Mouse (Mus musculus) liver, embryonic 14.5 days (tissue): Measurements from ENCODE around the gene Ambra1. TPM values are rescaled to one million over a fixed set of nuclear protein-coding genes. Genes with fewer than 3 reads are reported as not detected.
A peak's percentile ranks its signal among the peaks of the same experiment; 100 is the strongest.

Experiments used
- ATAC-seq: fragments of 200-750 bp; cut with Nextera tagmentation; 2 replicates; pipeline ENCODE4 v1.8.0; 2017; ENCODE audit warnings: moderate number of reproducible peaks, mild to moderate bottlenecking, moderate library complexity; ENCODE audit not compliant: insufficient read depth
- DNase-seq, 3 experiments: peaks; one replicate each; pipeline ENCODE4 v3.0.0-alpha.2; 2012 to 2013; ENCODE audit warnings: low read depth in 3 of 3, low spot score in 3 of 3
- H3K27ac ChIP-seq: fragments of 300-500 bp; sonication (generic); 2 replicates; pipeline ENCODE4 v1.5.1; 2014; ENCODE audit warnings: moderate library complexity, mild to moderate bottlenecking, control low read depth, inconsistent platforms
- H3K27me3 ChIP-seq: fragments of 300-500 bp; sonication (generic); 2 replicates; pipeline ENCODE4 v1.6.1; 2014; ENCODE audit warnings: mild to moderate bottlenecking, low read length, moderate library complexity; ENCODE audit not compliant: control insufficient read depth, insufficient read depth
- H3K36me3 ChIP-seq: fragments of 300-500 bp; sonication (generic); replicated peaks from 2 replicates; pipeline ENCODE4 v1.6.1; 2014; ENCODE audit warnings: low read depth; ENCODE audit not compliant: control insufficient read depth, insufficient read depth
- H3K4me1 ChIP-seq, 2 experiments: fragments of 200-500 bp in 1 of 2; fragments of 300-500 bp in 1 of 2; sonication (generic) in 1 of 2; replicated peaks; 2 replicates each; pipeline ENCODE4 v1.6.1; 2012 to 2014; ENCODE audit warnings: antibody characterized with exemption in 1 of 2, inconsistent platforms in 1 of 2, low read length in 1 of 2; ENCODE audit not compliant: control insufficient read depth in 2 of 2, insufficient read depth in 2 of 2
- H3K4me2 ChIP-seq: fragments of 300-500 bp; sonication (generic); 2 replicates; pipeline ENCODE4 v1.6.1; 2014; ENCODE audit warnings: low read depth, mild to moderate bottlenecking, control low read depth, moderate library complexity
- H3K4me3 ChIP-seq, 2 experiments: fragments of 200-500 bp in 1 of 2; fragments of 300-500 bp in 1 of 2; sonication (generic) in 1 of 2; 2 replicates each; pipeline ENCODE4 v1.5.1; 2012 to 2014; ENCODE audit warnings: low read depth in 2 of 2, low read length in 2 of 2, mild to moderate bottlenecking in 2 of 2, control low read depth in 1 of 2, inconsistent platforms in 1 of 2, moderate library complexity in 1 of 2; ENCODE audit not compliant: insufficient read depth in 1 of 2
- H3K9ac ChIP-seq: fragments of 300-500 bp; sonication (generic); replicated peaks from 2 replicates; pipeline ENCODE4 v1.6.1; 2014; ENCODE audit warnings: mild to moderate bottlenecking, control low read depth, moderate library complexity
- H3K9me3 ChIP-seq: fragments of 300-500 bp; sonication (generic); 2 replicates; pipeline ENCODE4 v1.6.1; 2016; ENCODE audit warnings: low read length, mixed read lengths; ENCODE audit not compliant: control insufficient read depth
- CTCF ChIP-seq: IDR thresholded peaks from 2 replicates; pipeline ENCODE4 v1.5.1; 2016; ENCODE audit warnings: antibody characterized with exemption, low read depth, control low read depth
- EP300 ChIP-seq: IDR thresholded peaks from 2 replicates; pipeline ENCODE4 v1.6.1; 2016; ENCODE audit warnings: antibody characterized with exemption, low read depth
- WGBS: fragments of 180-500 bp; shearing (Covaris S2); extraction: QIAGEN DNeasy Blood & Tissue Kit; methylation state at CpG from one replicate; pipeline ENCODE4 v1.1.7; 2014; ENCODE audit not compliant: insufficient replicate concordance; 5-methylcytosine and 5-hydroxymethylcytosine counted together
- polyA plus RNA-seq, 2 experiments: library from polyadenylated mRNA; depleted of rRNA in 1 of 2; stranded (reverse) in 1 of 2; unstranded in 1 of 2; fragments of >200 nt; fragmentation: Nextera tagmentation in 1 of 2; extraction: Ambion mirVana in 1 of 2; gene quantifications; 2 replicates each; pipeline versions ENCODE4 v1.2.1 to v1.2.3; 2012 to 2014

The Ambra1 gene
- polyA plus RNA-seq, 2 experiments: 3.9 TPM

DNA sequence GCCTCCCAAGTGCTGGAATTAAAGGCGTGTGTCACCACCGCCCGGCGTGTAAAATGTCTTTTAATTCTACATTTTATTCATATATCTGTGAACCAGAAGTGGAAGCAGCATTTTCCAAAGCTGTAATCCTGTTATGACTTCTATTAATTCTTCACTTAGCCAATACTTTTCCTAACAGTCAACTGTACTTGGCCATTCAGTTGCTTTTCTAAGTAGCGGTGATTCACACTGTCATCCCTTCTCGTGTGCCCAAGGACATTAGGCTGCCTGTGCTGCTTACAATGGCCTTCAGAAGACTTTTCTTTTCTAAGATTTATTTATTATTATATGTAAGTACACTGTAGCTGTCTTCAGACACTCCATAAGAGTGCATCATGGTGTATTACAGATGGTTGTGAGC is 21.6 kb upstream of the Ambra1 start:
- Histone ChIP-seq H3K36me3 (no peaks in the 10 kb centered on the region), H3K4me1 (peaks cover 5 to 6% of the 10 kb centered on the region in 2 experiments), H3K9me3 (no peaks in the 10 kb centered on the region), H3K27ac (no peak overlapping the region), H3K9ac (no peak overlapping the region), H3K4me2 (no peak overlapping the region), H3K4me3 (no peak overlapping the region), H3K27me3 (no peaks in the 10 kb centered on the region)
- no peak for TF ChIP-seq EP300
- TF ChIP-seq CTCF: no peak
- no peak for ATAC-seq
- WGBS: 82% methylated on average over 6 of the region's 6 CpGs
- no peak for DNase-seq

DNA sequence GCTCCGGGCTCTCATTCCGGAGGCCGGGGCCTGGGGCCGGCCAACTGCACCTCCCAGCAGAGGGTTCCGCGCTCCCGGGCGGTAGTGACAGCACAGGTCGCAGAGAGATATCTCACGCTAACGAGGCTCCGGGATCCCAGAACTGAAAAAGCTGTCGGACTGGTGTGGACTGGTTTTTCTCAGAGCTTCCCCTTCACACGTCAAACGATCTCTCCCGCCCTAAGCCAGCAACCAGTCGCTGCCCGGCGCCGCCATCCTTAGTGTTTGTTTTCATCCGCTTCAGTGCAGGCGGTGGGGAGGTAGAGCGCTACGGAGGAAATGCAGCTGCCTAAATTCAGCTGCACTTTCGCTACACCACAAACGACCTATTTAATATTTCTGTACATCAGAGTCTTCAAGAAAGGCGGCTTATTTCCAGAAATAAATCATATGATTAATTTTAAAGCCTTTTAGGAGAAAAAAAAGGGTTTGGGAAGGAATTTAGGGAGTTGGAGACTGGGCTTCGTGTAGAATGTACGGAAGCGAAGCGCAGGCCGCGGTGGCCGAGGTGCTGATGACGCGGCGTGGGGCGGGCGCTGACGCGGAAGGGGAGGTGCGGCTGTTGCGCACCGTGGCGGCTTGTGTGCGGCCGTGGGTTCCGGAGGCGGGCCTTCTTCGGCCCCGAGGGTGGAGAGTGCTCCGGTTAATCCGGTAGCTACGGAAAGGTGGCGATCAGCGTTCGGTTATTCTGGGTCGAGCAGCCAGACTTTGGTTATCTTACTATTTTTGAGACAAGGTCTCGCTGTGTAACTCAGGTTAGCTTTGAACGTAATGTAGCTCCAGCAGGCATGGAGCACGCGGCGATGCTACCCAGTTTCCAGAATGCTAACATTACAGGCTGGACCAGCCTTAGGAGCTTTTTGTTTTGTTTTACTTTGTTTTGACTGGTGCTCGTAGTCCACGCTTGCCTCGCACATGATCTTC is 19.4 kb upstream of the Ambra1 start, which contains the start of the genes Atg13 and Harbi1:
Atg13 (minus strand) TSS at position 305 of the 963 bp plus-strand sequence.
Harbi1 (plus strand) TSS at position 581 of the 963 bp plus-strand sequence.
- Histone ChIP-seq H3K27ac (peak within 1 kb of the TSS; percentile 89), H3K4me2 (peak within 1 kb of the TSS; percentile 92), H3K4me1 (peaks cover 5 to 6% of the 10 kb centered on the region in 2 experiments), H3K9me3 (no peaks in the 10 kb centered on the region), H3K4me3 (peak within 1 kb of the TSS; percentile 74 to 98), H3K9ac (peak within 1 kb of the TSS; percentile 86), H3K36me3 (no peaks in the 10 kb centered on the region), H3K27me3 (no peaks in the 10 kb centered on the region)
- under 1% methylated on average over 66 of the region's 66 CpGs for WGBS
- TF ChIP-seq EP300: no peak
- no peak; the same call in 1 of the 2 replicates for TF ChIP-seq CTCF
- DNase-seq (peak; percentile 82 to 84 (median 83)), ATAC-seq (peak; percentile 99)

DNA sequence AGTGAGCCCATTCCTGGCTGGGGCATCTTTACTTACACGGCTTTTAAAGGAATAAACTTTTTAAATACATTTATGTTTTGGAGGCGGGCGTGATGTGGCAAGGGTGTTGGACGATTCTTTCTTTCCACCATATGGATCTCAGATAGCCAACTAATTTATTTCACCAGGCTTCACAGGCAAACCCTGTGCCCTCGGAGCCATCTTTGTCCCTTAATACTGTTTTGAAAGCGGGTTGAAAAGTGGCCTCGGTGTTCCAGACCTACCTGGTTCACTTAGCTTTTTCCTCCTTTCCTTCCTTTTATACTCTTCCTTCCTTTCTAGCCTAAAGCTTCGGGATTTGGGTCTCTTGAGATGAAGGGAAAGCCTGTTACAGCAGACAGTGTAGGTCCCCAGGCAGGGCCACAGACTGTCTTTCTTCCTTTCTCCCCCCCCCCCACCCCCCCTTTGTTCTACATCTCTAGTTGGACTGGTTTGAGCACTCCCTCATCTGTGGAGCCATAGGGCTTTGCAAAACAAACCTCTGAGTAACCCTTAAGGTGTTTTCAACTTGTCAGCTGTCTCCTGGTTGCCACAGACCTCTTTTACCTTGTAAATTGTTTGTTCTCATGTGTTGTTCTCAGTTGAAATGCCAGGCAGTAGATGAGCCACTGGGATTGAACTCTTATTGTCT is 18.5 kb upstream of the Ambra1 start:
- Histone ChIP-seq H3K4me2 (peak overlapping the region; percentile 92), H3K4me1 (peaks cover 5 to 6% of the 10 kb centered on the region in 2 experiments), H3K9me3 (no peaks in the 10 kb centered on the region), H3K27me3 (no peaks in the 10 kb centered on the region), H3K36me3 (no peaks in the 10 kb centered on the region), H3K4me3 (peak overlapping the region; percentile 74 to 98), H3K9ac (peak overlapping the region; percentile 86), H3K27ac (peak overlapping the region; percentile 89)
- 2% methylated on average over 8 of the region's 8 CpGs for WGBS
- no peak for DNase-seq
- TF ChIP-seq EP300 (no peak), CTCF (no peak)
- no peak for ATAC-seq

DNA sequence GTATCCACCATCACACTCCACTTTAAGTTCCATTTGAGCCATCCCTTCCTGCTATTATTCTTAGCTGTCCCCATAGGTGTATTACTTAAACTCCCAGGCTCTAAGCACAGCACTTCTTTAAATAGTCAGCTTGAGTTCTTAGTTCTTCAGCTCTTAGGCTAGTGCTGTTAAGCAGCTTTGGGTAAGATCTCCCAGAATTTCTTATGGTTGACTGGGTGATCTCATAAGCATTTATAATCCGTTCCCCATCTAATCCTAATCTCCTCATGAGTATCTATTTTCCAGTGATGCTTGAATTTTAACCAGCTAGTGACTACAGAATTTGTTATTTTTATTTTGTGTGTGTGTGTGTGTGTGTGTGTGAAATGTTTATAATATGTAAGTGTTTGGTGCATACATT is 15.0 kb upstream of the Ambra1 start:
- ATAC-seq (no peak), DNase-seq (no peak)
- Histone ChIP-seq H3K9me3 (no peaks in the 10 kb centered on the region), H3K36me3 (no peaks in the 10 kb centered on the region), H3K27me3 (no peaks in the 10 kb centered on the region), H3K4me2 (no peak overlapping the region), H3K27ac (no peak overlapping the region), H3K4me3 (no peak overlapping the region), H3K4me1 (peaks cover 0 to 2% of the 10 kb centered on the region in 2 experiments; a peak in 2 of 4 replicates), H3K9ac (no peak overlapping the region)
- no peak for TF ChIP-seq EP300
- TF ChIP-seq CTCF: no peak
- 81% methylated on average over 1 of the region's 1 CpGs for WGBS

DNA sequence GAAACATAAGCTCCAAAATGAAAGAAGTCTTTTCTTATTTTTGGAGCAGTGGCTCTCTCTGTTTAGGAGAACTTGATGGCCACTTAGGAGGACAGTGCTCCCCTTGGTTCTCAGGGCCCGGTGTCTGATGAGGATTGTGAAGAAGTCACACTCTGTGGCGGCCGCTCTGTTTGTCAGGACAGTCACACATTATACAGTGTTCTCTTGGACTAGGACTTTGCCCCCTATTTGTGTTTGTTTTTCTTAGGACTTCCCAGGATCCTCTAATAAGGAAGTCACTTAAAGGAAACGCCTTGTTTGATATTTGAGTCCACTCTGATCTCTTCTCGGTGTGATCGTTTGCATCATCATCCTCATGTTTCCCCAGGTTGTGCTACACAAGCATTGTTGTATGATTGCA is 11.7 kb upstream of the Ambra1 start:
- 73% methylated on average over 6 of the region's 6 CpGs for WGBS
- TF ChIP-seq EP300 (no peak), CTCF (no peak)
- Histone ChIP-seq H3K27ac (no peak overlapping the region), H3K36me3 (no peaks in the 10 kb centered on the region), H3K4me2 (no peak overlapping the region), H3K4me1 (no peaks in the 10 kb centered on the region; a peak in 1 of 4 replicates), H3K4me3 (no peak overlapping the region), H3K9ac (no peak overlapping the region), H3K9me3 (no peaks in the 10 kb centered on the region), H3K27me3 (no peaks in the 10 kb centered on the region)
- no peak for ATAC-seq
- no peak for DNase-seq
